Mouse (Mus musculus) left cerebral cortex, postnatal 36 days (tissue): ENCODE data around the gene Gpt2. TPM values are rescaled to one million over a fixed set of nuclear protein-coding genes. Genes with fewer than 3 reads are reported as not detected.

Experiments
- DNase-seq, 2 experiments: peaks; one replicate each; pipeline ENCODE4 v3.0.0; 2021 to 2022; ENCODE audit warnings: low spot score in 2 of 2, mixed read lengths in 1 of 2
- intact Hi-C: fragments of 180-260 bp; cut with DNase I; formaldehyde crosslinking; loops from one replicate; pipeline ENCODE4 v1.15.1; 2025
- total RNA-seq, 2 experiments: library from RNA; stranded (reverse); gene quantifications; 2 replicates each; pipeline ENCODE4 v1.2.3; 2021

The Gpt2 gene
- total RNA-seq, result 10 to 100 TPM; 56.3 to 60.1 TPM

GRCm38 (mm10) chr8:85492125-85492875 lies at the start of gene Gpt2:
Gpt2 (plus strand) TSS chr8:85492576.
- DNase-seq, result peak; percentile 95
- intact Hi-C loops, result loop anchor here (2.0 kb wide), 1 partner anchor 25 kb away; no protein-coding TSS in a partner anchor

GRCm38 (mm10) chr8:85444092-85444491 lies 48.3 kb upstream of the Gpt2 start:
- DNase-seq, result no peak
- intact Hi-C loops, result no loop called here

DNA sequence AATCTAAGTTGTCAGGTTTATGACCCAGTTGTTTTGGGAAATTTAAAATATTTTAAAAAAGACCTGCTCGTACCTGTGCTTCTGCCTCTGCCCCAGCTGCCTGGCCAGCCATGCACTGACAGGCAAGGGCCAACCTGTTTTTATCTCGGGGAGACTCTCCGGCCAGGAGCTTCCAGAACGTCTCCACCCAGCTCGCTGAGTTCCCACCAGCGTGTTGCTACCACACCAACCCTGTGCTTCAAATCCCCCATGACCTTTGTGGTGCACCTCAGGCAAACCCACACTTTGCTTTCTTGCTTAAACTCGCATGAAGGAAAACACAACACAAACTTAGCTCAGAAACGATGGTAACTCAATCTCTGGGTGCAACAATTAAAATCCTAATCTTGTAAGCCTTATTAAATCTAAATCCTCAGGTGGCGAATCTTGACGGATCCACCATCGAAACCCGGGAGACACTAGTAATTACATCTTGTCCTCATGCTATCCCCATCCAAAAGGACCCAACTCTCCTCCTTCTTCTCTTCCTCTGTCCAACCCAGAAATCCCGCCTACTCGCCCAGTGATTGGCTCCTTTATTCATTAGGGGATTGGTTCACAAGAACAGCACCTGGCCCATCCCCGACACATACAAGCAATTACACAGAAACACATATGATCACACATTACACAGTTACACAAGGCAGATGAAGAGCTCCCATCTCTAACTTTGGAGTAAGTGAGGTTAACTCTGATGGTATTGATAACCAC lies 46.3 kb upstream of the Gpt2 start:
- DNase-seq, result no peak
- intact Hi-C loops, result no loop called here

DNA sequence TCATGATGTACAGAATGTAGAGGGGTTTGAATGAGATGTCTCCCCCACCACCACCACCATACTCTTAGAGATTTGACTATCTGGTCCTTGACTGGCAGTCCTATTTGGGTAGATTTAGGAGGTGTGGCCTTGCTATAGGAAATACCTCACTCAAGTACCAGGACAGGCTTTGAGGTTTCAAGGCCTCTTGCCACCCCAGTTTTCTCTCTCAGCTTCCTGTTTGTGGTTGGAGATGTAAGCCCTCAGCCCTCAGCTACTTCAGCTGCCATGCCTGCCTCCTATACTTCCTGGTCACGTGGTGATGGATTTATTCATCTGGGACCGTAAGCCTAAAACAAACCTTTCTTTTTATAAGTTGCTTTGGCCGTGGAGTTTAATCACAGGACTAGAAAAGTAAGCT lies 42.0 kb upstream of the Gpt2 start:
- DNase-seq, result no peak
- intact Hi-C loops, result loop anchor here (5.0 kb wide), 1 partner anchor 1137 kb away; no protein-coding TSS in a partner anchor

- DNase-seq, result no peak
- intact Hi-C loops, result loop anchor here (5.0 kb wide), 1 partner anchor 1135 kb away; no protein-coding TSS in a partner anchor
These were observed 40.0 kb upstream of the Gpt2 start for GRCm38 (mm10) chr8:85452328-85452727.

DNA sequence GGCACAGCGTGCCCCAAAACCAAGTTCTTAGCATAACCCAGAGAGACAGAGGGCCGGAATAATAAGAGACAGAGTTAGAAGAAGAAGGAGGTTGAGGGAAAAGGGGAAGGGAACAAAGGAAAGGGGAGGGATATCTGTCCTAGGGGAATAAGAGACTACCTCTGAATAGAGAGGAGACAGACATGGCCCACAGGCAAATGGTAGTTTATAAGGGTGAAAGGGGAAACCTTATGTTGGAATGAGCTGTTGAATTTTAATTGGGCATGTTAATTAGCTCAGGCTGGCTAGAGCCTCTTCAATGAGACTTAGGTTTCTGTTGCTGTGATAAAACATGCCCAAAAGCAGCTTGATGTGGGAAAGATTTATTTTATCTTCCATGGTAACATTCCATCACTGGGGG lies 39.1 kb upstream of the Gpt2 start:
- DNase-seq, result no peak
- intact Hi-C loops, result loop anchor here (5.0 kb wide), 1 partner anchor 1134 kb away; no protein-coding TSS in a partner anchor

DNA sequence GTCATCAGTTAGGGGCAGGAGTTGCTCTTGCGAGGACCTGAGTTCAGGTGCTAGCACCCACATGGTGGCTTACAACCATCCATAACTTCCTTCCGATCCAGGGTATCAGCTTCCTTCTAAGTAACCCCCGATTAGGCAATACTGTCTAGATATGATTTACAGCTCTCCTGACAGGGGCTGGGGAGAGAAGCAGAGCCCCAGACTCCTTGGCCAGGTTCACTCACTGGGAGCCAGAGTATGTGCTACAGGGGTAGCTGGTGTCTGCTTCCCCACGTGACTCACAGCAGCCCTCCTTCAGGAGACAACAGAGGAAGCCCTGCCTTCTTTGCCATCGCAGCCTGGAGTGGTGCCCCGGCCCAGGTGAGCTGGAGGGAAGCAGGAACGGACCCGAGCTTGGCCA lies 37.6 kb upstream of the Gpt2 start:
- DNase-seq, result no peak
- intact Hi-C loops, result loop anchor here (5.0 kb wide), 2 partner anchors 213 to 1133 kb away; no protein-coding TSS in a partner anchor

GRCm38 (mm10) chr8:85456536-85456935 lies 35.8 kb upstream of the Gpt2 start:
- DNase-seq, result peak in 1 of 2 experiments; percentile 46
- intact Hi-C loops, result loop anchor here (2.0 to 5.0 kb wide), 2 partner anchors 70 to 211 kb away; no protein-coding TSS in a partner anchor

GRCm38 (mm10) chr8:85459582-85459981 lies 32.8 kb upstream of the Gpt2 start:
- intact Hi-C loops, result loop anchor here (5.0 kb wide), 1 partner anchor 208 kb away; no protein-coding TSS in a partner anchor
- no peak for DNase-seq

- DNase-seq, result no peak
- intact Hi-C loops, result no loop called here
These were observed 31.6 kb upstream of the Gpt2 start for GRCm38 (mm10) chr8:85460804-85461203.

DNA sequence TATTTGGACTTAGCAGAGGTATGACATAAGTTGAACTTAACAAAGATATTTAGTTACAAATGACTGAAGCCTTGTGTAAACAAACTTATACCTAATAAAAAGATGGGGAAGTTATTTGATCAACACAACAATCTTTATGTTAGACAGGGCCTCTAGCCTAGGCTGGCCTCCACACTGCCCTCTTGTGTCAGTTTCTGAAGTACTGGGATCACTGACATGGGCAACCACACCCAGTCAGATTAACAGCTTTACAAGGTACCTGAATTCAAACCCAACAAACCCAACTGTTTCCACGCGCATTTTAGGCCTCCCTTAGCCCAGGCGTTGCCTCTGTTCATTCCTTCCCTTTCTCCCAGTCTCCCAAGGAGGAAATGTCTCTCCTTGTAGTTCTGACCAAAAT lies 31.0 kb upstream of the Gpt2 start:
- intact Hi-C loops, result no loop called here
- no peak for DNase-seq

DNA sequence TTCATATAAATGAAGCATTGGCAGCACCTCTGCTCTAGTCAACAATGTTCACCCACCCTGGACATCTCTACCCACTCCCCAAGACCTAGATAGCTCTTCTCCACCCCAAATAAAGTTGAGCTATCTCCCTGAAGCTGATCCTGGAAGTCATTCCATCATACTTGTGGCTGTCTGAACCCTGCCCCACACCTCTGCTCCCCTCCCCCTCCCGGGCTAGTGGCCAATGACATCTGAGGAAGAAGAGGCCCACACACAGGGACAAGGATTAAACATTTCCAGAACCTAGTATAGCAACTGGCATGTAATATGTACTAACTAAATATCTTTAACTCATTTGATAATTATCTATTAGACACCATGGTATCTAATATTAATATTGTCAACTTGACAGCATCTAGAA lies 29.9 kb upstream of the Gpt2 start:
- DNase-seq, result no peak
- intact Hi-C loops, result no loop called here

GRCm38 (mm10) chr8:85464316-85464715 lies 28.1 kb upstream of the Gpt2 start:
- no peak for DNase-seq
- intact Hi-C loops, result no loop called here

- DNase-seq, result no peak
- intact Hi-C loops, result no loop called here
These were observed 26.3 kb upstream of the Gpt2 start for GRCm38 (mm10) chr8:85466056-85466455.

- intact Hi-C loops, result no loop called here
- no peak for DNase-seq
These were observed 21.6 kb upstream of the Gpt2 start for GRCm38 (mm10) chr8:85470753-85471152.

GRCm38 (mm10) chr8:85472800-85473199 lies 19.6 kb upstream of the Gpt2 start:
- intact Hi-C loops, result no loop called here
- no peak for DNase-seq

GRCm38 (mm10) chr8:85473246-85473645 lies 19.1 kb upstream of the Gpt2 start:
- DNase-seq, result no peak
- intact Hi-C loops, result no loop called here

DNA sequence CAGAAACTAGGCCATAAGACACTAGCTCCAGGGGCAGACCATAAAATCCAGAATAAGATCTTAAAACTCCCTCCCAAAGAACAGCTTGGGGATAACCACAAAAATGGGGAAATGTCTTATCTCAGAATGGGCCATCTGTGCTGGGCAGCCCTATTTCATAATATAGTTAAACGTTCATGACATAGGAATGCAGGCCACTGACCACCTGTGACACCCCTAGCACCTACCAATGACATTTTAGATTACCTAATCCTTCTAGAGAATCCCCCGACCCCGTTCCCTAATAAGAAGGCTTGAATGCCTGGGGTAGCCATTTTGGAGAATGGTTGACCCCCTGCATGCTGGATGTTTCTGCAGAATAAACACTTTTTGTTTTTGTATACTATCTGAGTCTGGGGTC lies 17.5 kb upstream of the Gpt2 start:
- no peak for DNase-seq
- intact Hi-C loops, result no loop called here

- no peak for DNase-seq
- intact Hi-C loops, result no loop called here
These were observed 15.3 kb upstream of the Gpt2 start for GRCm38 (mm10) chr8:85476970-85477545.

DNA sequence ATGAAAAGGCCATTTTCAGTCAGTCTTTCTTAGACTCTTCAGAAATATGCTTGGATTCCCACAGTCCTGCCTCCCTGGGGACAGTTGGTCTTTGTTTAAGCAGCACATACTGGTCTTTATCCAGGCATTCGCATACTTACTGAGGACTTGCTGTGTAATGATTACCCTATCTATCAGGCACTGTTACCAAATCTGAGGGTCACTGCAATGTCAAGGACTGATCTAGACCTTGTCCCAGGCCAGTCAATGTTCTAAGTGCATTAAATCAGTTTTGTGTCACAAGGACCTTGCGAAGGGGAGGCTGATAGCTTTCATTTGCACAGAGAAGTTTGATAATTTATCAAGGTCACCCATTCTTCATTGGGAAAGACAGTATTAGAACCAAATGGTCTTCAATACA lies 14.0 kb upstream of the Gpt2 start:
- no peak for DNase-seq
- intact Hi-C loops, result no loop called here
